Mouse (Mus musculus) ovary, postnatal 10 days (tissue): Measurements from ENCODE around the gene Bcas1.
A peak's percentile ranks its signal among the peaks of the same experiment; 100 is the strongest.
"Not testable (repeated sequence)": the region's sequence is repeated elsewhere in the genome, so short reads cannot be mapped to it uniquely, and the experiment has no call there.

Experiments
- DNase-seq: peaks from one replicate; pipeline ENCODE4 v3.0.0; 2022; ENCODE audit warnings: low spot score

The Bcas1 gene

GRCm38 (mm10) chr2:170427704-170428103 lies at the start of gene Bcas1:
Gene Bcas1 (minus strand): TSS chr2:170427845.
- DNase-seq: no peak

DNA sequence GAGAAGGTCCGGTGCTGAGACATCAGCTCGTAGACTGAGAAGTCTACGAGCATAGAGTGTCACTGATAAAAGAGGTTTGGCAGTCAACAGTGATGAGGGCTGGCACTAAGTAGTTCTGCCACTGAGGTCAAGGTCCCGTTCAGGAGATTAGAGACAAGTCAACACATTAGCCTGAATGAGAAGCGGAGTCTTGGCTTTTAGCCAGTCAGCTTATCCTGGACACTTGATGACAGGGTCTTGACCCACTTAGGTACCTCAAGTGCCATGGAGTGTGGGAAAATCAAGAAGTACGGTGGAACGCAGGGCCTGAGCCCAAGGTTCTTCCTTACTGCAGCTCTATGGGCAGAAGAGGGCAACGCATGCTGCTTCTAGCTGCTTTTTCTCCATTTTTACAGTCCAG lies 49.0 kb upstream of the Bcas1 start:
- DNase-seq: no peak

DNA sequence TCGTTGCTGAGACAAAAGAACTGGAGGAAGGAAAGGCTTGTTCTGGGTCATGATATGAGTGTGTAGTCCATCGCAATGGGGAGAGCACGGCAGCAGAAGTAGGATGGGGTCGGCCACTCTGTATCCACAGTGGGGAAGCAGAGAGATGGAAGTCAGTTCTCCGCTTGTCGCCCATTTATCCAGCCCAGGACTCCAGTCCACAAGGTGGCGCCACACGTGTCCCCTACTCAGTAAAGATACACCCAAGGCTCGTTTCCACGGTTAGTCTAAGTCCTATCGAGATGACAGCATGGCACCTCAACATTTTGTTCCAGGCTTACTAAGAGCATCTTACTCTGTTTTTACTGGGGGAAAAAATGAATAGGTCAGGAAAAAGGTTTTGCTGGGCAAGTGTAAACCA lies 48.6 kb upstream of the Bcas1 start:
- DNase-seq: no peak

GRCm38 (mm10) chr2:170475164-170475563 lies 47.5 kb upstream of the Bcas1 start:
- no peak for DNase-seq

- no peak for DNase-seq
Measured at GRCm38 (mm10) chr2:170474125-170474524, 46.5 kb upstream of the Bcas1 start.

GRCm38 (mm10) chr2:170470591-170470990 lies 42.9 kb upstream of the Bcas1 start:
- DNase-seq: no peak

GRCm38 (mm10) chr2:170469616-170470308 lies 42.1 kb upstream of the Bcas1 start:
- no peak for DNase-seq

- DNase-seq: no peak
Measured at GRCm38 (mm10) chr2:170468009-170468408, 40.4 kb upstream of the Bcas1 start.

DNA sequence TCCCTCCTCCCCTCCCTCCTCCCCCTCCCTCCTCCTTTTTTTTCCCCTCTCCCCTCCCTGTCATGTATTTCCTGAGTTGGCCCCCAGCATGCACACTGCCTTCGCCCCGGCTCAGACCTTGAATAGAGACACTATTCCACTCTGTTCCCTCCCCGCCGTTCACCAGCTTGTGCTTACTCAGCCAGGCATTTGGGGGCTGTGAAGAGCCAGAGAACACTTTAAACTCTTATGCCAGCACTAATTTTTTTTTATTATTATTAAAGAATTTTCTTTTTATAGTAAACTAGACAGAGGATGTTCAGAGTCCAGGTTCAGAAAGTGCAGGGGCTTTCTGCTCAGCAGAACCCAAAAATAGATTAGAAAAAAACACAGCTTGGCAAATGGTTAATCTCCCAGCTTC lies 37.2 kb upstream of the Bcas1 start:
- DNase-seq: no peak

DNA sequence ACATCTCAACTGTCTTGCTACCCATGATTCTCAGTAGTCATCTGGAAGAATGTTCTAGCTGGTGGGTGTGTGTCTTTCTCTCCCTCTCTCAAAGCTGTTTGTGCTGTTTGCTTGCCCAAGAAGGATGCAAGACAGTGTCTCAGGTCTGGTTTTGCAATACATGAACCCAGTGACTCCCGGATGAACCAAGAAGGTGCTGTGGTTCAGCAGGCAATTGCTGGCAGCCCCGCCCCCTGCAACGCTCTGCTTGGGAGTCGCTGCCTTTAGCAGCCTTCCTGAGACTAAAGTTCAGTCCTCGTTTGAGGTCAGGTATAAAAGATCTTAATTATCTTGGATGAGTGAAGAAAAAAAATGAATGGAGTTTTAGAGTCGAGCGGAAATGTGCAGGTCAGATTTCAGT lies 34.0 kb upstream of the Bcas1 start:
- DNase-seq: no peak

- DNase-seq: no peak
Measured at GRCm38 (mm10) chr2:170459805-170460204, 32.2 kb upstream of the Bcas1 start.

DNA sequence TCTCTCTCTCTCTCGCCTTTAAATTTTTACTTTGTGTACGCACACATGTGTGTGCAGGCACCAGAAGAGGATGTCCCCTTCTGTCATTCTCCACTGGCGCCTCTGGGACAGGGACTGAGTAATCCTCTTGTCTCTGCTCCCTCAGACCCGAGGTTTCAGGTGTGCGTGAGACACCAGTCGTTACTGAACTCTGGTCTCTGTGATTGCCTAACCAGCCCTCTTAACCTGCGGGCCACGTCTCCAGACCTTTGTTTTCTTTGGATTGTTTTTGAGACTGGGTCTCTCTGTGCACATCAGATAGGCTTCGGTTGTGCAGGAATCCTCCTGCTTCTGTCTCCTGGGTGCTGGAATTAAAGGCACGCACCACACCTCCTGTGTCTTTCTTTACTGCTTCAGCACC lies 31.5 kb upstream of the Bcas1 start:
- DNase-seq: no peak

GRCm38 (mm10) chr2:170453809-170454208 lies 26.2 kb upstream of the Bcas1 start:
- not testable (repeated sequence) for DNase-seq

GRCm38 (mm10) chr2:170450933-170451332 lies 23.3 kb upstream of the Bcas1 start:
- peak; percentile 69 for DNase-seq

DNA sequence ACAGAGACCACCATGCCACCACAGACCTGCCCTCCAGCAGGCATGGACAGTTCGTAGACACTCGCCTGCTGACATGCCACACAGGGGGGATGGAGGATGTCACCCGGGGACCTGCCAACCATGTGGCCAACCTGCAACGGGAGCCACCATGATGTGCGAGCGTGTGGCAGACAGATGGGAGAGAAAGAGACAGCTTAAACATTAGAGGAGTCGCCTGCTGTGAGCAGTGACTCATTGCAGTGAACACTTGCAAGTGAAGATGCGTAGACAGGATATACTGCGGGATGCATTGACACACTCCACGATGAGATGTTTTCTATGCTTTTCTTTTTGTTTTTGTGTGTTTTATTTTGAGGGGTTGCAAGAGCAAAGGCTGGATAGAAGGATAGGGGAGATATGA lies 20.0 kb upstream of the Bcas1 start:
- no peak for DNase-seq

- DNase-seq: no peak
Measured at GRCm38 (mm10) chr2:170446843-170447383, 19.3 kb upstream of the Bcas1 start.

GRCm38 (mm10) chr2:170445861-170446260 lies 18.2 kb upstream of the Bcas1 start:
- no peak for DNase-seq

DNA sequence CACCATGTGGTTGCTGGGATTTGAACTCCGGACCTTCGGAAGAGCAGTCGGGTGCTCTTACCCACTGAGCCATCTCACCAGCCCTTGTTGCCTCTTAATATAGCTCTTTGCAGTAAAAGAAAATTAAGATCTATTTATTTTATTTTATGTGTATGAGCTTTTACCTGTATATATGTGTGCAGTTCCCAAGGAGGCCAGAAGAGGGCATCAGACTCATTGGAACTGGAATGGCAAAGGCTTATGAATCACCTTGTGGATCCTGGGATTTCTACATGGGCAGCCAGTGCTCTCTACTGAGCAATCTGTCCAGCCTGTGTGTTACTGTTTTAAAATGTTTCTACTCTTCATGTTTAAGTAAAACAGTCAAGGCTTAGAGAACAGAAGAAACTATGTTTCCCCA lies 14.9 kb upstream of the Bcas1 start:
- DNase-seq: no peak

DNA sequence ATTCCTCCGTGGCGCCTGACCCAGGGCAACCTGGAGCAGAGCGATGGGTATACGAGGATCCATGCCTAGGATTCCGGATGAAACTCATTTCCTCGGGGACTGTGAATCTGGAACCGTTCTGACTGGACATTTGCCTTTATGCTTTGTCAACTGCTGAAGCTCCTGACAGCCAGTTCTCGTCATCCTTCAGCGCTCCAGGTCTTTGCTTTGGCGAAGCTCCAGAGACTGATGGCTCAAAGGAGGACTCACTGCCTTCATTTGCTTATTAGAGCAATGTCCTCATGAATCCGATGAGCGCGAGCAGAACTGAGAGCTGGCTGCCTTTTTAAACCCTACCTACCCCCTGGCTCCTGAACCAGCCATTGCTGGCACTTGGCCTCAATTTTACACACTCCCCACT lies 11.1 kb upstream of the Bcas1 start:
- DNase-seq: no peak

- DNase-seq: no peak
Measured at GRCm38 (mm10) chr2:170436204-170436603, 8.6 kb upstream of the Bcas1 start.

DNA sequence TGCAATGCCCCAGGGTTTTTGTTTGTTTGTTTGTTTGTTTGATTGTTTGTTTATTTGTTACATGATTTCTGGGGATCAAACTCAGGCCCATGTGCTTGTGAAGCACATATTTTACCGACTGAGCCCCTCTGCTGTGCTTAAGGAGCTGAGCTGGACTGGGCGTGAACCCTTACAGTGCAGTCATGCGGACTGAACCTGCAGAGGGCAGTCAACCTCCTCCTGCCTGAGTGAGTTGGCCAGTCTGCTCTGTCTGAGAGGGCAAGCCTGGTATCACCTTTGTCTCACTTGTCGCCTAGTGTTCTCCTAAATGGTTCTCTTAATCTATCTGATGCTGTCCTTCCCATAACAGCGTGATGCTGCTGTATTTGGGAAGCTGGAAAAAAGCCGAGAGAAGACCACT lies 4.5 kb upstream of the Bcas1 start:
- DNase-seq: no peak

DNA sequence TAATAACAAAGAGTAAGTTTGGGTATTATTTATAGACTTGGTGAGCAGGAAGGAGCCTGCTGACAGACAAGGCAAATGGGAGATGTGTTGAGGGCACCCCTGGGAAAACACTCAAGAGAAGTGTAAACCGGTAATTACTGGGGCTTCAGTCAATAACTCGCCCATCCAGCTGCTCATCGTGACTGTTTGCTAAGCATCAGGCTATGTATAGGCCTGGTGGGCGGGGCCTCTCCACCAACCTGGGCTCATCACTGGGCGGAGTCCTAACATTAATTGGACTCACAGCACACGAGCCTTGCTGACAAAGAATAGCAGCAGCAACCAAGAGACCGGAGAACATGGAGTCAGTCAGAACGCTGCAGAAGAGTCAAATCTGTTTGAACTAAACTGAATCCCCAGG lies 1.3 kb upstream of the Bcas1 start:
- DNase-seq: no peak

DNA sequence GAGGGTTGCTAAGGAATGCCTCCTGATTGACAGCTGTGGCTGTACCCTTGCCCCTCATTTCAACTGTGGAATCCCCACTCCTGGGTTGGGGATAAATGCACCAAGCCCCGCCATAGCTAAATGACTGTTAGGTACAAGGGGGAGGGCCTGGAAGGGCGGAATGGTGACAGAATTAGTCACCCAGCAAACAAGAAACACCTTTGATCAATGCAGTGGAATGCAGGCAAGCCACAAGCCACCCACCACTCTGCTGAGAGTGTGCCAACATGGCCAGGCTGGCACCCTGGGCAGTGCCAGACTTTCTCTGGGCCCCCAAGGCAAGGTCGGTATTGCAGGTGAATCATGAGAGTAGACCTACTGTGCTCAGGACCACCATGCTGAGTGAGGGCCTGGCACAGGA lies 3.5 kb downstream of the Bcas1 start:
- no peak for DNase-seq

GRCm38 (mm10) chr2:170421924-170422323 lies 5.7 kb downstream of the Bcas1 start:
- no peak for DNase-seq
